Mouse (Mus musculus) embryo, embryonic 11.5 days (tissue): ENCODE results near the gene Chrm5.

Experiments used
- DNase-seq: peaks from one replicate; pipeline ENCODE4 v3.0.0-alpha.2; 2012; ENCODE audit warnings: low read depth, low spot score

Chrm5 gene

DNA sequence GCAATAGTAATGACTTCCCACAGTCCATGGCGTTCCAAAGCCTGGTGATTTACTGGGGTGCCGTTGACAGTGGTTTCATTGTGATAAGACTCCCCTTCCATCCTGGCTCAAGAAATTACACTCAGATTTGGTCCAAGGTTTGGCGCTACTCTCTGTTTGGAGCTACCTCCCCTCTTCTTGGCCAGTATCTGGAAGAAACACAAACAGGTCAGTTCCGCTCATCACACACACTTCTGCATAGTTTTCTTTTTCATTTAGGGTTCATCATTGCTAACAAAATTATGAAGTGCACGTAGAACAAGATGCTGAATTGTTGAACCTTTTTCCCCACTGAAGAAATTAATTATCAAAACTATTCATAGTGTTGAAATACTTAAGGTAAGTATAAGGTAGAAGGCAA lies at the start of gene Chrm5:
Gene Chrm5, minus strand, starts transcription at position 101 of the 400 bp plus-strand sequence.
- DNase-seq: no peak

DNA sequence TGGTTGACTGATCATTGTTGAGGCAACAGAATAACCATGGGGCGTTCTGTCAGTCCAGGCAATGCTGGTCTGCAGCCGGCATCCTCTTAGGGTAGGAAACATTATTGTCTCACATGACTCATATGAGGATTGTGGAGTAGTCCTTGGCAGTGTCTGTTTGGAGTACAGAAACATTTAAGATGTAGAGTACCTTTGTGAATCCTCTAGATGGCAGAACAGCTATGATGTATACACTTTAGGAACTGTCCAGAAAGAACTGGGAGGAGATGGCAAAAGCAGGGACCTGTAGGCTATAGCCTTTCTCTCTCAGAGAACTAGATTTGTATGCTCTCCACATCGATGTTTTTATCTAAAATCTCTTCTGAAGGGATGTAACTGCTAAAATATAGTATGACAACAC lies 46.4 kb upstream of the Chrm5 start:
- DNase-seq: no peak

DNA sequence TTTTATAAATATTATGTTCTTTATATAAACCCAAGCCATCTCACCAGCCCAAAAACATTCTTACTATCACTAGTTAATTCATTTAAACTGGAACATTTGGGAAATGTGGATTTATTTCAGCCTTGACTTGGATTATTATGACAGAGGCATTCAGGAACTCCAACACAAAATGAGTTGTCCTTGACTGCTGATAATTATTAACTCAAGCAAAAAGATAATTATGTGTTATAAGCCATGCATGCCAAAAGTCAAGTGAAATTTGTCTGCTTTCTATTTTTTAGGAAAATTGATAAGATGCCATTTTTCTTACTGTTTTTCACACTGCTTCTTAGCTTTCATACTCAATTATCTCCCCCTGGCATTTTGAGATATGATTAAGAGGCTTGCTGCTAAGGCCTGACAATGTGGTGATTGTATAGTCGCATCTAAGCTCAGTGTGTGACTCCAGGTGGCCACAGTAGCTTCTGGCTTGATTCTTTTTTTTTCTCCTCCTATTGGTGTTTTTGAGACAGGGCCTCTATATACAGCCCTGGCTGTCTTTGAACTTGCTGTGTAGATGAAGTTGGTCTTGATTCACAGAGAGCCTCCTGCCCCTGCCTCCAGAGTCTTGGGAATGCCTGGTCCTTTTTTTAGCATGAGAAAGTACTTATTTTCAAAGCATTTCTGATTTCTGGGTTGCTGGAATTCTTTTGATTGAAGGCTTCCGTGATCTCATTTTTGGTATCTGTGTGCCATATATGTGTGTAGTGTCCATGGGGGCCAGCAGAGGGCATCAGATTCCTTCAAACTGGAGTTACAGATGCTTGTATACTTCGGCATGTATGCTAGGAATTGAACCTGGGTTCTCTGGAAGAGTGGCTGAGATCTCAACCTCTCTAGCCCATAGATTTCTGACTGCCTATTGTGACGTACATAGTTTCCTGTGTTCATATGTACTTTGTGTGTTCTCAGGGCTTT lies 40.2 kb upstream of the Chrm5 start:
- no peak for DNase-seq

GRCm38 (mm10) chr2:112518541-112518940 lies 38.0 kb upstream of the Chrm5 start:
- no peak for DNase-seq

DNA sequence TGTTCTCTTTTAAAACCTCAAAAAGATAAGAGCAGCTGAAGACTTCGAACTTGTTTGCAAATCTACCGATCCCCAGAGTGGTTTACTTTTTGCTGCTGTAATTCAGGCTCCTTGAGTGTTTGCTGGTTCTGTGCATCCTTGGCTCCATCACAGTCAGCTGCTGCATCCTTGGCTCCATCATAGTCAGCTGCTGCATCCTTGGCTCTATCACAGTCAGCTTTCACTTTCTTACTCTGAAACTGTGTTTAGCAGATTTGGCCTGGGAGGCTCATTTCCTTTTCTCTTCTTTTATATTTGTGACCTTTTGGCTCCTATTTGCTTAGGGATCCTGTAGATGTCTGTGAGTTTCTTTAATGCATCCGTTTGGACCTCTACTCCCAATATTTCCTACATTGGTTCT lies 36.6 kb upstream of the Chrm5 start:
- DNase-seq: no peak

DNA sequence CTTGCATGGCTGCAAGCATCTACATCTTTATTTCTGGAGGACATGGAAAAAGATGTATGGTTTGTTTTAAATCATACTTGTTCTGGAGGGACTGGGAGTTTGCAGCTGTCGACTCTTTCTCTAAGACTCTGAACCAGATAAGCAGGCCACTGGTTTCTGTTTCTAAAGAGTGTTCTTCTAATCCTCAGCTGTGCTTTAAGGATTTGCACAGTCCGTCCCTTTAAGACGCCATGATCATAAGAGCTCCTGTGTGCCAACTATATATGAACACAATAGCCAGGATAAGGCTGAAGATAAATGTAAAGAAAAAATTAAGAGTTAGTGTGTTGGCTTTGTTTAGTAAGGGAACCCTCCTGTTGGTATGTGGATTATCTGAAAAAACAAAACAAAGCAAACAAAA lies 36.2 kb upstream of the Chrm5 start:
- no peak for DNase-seq

DNA sequence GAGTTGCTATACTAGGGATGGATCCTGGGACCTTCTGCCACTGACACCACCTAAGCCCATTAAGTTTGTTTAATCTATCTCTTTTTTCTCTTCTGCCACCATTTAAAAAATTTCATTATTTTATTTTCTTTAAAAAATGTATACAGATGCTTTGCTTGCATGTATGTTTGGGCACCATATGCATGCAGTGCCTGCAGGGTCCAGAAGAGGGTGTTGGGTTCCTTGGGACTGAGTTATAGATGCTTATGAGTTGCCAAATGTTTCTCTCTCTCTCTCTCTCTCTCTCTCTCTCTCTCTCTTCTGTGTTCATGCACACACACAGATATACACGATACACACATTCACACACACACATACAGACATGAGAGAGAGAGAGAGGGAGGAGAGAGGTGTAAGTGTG lies 32.5 kb upstream of the Chrm5 start:
- no peak for DNase-seq

GRCm38 (mm10) chr2:112510140-112510539 lies 29.6 kb upstream of the Chrm5 start:
- DNase-seq: peak; percentile 9

GRCm38 (mm10) chr2:112507444-112507843 lies 26.9 kb upstream of the Chrm5 start:
- DNase-seq: no peak

GRCm38 (mm10) chr2:112506841-112507435 lies 26.4 kb upstream of the Chrm5 start:
- no peak for DNase-seq

DNA sequence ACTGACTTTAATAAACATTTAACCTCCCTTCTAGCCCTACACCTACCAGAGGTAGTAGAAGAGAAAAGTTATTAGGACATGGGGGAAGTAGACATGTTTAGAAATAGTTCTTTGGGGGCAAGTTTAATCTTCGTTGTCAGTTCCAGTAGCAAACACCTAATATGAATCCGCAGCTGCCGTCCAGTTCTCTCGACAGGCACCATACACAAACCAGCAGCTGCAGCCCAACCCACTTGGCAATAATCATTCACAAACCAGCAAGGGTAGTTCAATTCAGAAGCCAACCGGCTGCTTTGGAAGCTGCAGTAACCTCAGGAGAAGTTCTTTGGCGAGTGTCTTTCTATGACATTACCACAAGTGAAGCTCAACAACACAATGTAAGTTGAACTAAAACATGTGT lies 23.4 kb upstream of the Chrm5 start:
- DNase-seq: no peak

DNA sequence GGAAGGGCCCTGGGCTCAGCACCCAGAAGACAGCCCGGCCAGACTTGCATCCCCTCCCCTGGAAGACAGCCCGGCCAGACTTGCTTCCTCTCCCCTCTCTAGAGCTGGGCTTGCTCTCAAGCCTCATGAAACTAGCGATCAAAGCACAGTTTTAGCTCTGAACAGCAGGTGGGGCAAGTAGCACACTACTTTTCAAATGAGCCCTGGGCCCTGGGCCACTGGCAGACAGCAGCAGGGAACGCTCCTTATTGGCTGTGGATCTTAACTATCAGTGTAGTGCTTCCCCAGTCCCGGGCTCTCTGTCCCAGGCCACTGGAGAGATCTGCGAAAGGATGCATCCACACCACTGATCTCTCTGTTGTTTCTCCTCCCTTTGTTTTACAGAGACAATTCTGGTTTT lies 20.6 kb upstream of the Chrm5 start:
- DNase-seq: peak; percentile 59

DNA sequence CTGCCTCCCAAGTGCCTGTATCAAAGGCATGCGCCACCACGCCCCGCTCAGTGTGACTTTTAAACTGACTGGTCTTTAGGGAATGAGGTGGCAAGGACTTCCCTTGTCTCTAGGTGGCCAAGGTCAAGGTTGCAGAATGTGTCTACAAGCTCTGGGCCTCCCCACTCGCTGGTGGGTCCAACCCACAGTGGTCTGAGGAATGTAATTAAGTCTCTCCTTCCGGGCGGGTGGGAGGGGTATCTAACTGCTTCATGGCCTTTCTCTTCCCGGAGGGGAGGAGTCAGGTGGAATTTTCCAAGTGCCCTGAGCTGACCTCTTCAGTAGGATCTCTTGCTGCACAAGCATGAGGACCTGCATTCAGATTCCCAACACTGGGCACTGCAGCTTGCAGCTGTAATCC lies 17.3 kb upstream of the Chrm5 start:
- DNase-seq: no peak

GRCm38 (mm10) chr2:112493539-112494260 lies 13.1 kb upstream of the Chrm5 start:
- DNase-seq: no peak

DNA sequence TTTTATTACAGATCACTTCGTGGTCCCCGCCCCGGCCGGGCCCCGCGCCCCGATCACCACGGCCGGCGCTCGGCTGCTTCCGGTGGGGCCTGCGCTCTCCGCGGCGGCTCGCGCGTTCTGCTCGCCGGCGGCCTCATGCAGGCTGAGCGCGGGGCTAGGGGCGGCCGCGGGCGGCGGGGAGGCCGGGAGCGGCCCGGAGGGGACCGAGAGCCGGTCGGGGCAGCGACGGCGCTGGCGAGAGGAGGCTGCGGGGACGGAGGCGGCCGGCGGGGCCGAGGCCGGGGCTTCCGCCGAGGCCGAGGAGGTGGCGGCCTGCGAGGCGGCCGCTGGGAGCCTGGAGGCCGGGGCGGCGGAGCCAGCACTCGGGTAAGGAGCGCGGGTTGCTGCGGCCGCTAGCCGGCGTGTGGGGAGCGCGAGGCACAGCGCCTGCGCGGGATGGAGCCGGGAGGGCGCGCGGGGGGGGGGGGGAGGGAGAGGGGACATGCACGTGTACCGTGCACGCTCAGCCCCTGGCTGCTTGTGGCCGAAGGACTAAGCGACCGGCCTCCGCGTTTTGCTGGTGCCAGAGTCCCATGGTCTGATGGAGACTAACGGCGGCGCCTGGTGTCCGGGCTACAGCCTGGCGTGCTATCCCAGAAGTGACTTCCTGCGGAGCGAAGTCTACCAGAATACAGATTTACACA lies 12.4 kb upstream of the Chrm5 start, which contains the start of gene Aven:
Gene Aven, plus strand, starts transcription at position 109 of the 683 bp plus-strand sequence.
- peak; percentile 72 for DNase-seq

DNA sequence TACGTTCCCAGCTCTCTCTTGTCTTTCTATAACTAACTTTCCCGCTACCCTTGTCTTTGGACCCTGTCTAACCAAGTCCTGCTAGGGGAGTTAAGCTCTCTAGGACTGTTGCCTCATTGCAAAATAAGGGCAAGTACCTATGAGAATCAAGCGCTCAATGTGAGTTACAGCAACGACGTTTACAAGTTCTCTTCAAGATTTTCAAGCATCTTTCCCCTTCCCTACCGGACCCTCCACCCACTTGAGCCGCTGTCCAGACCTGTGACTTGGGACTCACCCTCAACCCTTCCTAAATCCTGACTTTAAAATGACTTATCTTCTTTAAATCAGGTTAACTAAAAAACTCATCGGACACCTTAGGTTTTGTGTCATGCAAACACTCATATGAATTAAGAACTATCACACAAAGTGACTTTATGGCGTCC lies 11.9 kb upstream of the Chrm5 start:
- no peak for DNase-seq

DNA sequence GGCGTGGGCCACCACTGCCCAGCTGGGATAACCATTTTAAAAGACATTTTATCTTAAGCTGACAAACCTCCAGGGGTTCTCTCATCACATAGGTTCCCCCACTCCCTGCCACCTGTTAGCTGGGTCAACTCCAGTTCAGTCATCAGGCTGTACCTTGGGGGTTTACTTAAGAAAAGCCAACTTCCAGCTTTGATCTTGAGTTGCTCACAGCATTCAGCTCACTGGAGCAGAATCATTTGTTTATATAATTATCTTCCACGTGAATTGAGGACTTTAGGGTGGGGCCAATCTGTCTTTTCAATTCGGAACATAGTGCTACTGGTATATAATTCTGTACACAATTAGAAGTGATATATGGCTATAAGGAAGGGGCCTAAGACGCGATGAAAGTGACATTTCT lies 11.1 kb upstream of the Chrm5 start:
- DNase-seq: no peak

DNA sequence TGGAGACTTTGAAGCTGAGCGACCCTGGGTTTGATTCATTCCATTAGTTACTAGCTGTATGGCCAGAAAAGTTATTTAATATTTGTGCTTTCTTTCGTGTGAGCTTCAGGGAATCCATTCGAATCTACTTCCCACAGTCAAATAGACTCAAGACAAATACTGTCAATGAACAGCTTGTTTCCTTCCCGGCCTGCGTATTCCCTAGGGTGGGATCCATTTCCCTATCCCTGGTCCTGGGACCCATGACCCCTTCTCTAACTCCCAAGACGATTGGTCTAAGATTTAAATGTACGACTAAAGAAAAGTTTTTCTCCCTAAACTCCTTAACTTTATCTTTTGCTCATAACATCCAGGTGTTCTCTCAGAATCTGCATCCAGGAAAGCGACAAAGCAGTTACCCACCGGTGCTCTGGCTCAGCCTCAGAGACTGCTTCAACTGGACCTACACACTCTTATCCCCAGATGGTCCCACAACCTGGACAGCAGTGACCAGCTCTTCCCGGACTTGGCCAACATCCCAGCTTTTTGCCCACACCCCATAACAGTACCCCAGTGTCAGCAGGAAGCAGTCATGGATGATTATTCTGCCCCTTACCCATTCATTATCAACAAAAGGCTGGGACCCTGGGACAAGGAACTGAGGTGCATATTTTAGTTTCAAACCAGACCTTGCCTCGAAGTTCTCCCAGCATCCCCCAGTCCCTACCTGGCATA lies 10.1 kb upstream of the Chrm5 start:
- DNase-seq: no peak

DNA sequence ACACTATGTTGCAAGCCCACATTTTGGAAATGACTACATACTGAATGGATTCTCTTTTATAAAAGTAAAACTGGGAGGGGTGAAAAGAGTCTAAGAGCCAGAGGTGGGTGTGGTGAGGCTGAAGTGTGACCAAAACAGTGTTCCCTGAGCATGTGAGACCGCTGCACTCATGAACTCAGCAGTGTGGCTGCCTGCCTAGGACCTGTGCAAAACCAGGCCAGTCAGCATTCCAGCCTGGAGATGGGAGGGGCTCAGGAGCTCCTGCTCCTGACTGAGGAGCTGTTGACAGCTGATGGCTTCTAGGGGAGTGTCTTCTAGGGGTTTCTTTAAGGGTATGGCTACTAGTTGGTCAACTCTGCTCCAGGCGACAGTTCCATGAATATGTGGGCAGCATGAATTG lies 4.3 kb upstream of the Chrm5 start:
- no peak for DNase-seq

DNA sequence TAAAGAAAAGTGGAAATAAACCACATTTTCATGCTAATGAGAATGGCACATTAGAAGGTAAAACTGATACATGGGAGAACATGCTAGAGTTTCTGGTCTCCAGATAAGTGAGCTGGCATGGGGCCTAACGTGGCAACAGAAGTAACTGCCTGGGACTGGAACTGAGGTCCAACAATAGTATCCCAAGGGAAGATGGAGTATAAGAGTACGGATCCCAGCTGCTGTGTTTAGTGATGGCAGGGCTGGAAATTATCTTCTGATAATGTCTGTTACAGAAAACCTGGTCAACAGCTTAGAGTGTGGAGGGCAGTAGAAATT lies 2.7 kb upstream of the Chrm5 start:
- no peak for DNase-seq
